Comparison of ENCODE assay signal across 9 mouse cellular contexts in the genomic region with DNA sequence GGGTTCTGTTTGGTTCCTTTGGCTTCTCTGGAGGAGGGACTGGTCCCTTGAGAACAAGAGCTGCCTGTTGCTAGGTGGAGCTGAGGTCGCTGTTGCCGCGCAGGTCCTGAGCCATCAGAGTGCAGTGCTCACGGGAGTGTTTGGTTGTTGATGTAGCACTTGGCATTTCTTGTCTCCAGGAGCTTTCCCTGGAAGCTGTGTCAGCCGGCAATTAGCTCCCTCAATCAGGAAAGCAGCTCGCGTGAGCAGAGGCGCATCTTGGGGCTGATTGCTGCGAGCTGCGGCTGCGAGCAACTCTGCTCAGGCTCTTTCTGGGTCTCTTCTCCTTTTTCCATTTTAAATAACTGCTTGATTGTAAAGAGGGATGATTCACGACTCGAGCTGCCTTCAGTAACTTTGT.
DNase-seq lines count a peak whose midpoint lies in the region; ATAC-seq lines count a peak whose summit lies in the region.
"Had no signal": no experiment of that assay in that cellular context is flagged by ENCODE, and none has a peak within 500 bp of the region (broad histone marks: within the 10 kb centered on the region; RNA-seq: fewer than 3 reads in every experiment).

No protein-coding gene starts in this region.

- no peak overlapping the region for H3K4me3 ChIP-seq in hindbrain, embryonic 14.5 days (replicated peaks; ENCODE audit: low read length)
- no peak overlapping the region for H3K4me3 ChIP-seq in neural tube, embryonic 15.5 days (replicated peaks)

- peak; percentile 31 to 38 for DNase-seq in left cerebral cortex, postnatal 14 days (ENCODE audit: low spot score in 2 of 2)
- no peak for DNase-seq in left cerebral cortex, adult 8-10 months (ENCODE audit: low spot score in 2 of 2)
- DNase-seq in embryo, embryonic 10.5 days (ENCODE audit: low spot score) = peak; percentile 11
- peak; percentile 38 for DNase-seq in hindbrain, embryonic 14.5 days (ENCODE audit: low spot score)
- DNase-seq in heart, postnatal 14 days = no peak
- DNase-seq in kidney, postnatal 25 days = no peak
- DNase-seq in lung, adult 18-20 months = no peak
- DNase-seq: spleen, adult 18-20 months had no signal

- peaks cover 7% of the 10 kb centered on the region; the same call in 1 of the 2 replicates for H3K4me1 ChIP-seq in hindbrain, embryonic 14.5 days (replicated peaks; ENCODE audit: control insufficient read depth, insufficient read depth, low read length)
- peaks cover 14% of the 10 kb centered on the region for H3K4me1 ChIP-seq in neural tube, embryonic 15.5 days

- WGBS in hindbrain, embryonic 14.5 days = 2% methylated on average over 13 of the region's 13 CpGs
- under 1% methylated on average over 13 of the region's 13 CpGs for WGBS in neural tube, embryonic 15.5 days

- no peaks in the 10 kb centered on the region for H3K36me3 ChIP-seq in hindbrain, embryonic 14.5 days (replicated peaks; ENCODE audit: control insufficient read depth, insufficient read depth)
- H3K36me3 ChIP-seq in neural tube, embryonic 15.5 days = no peaks in the 10 kb centered on the region

- H3K9me3 ChIP-seq in hindbrain, embryonic 14.5 days (ENCODE audit: control insufficient read depth, low read length) = no peaks in the 10 kb centered on the region
- no peaks in the 10 kb centered on the region for H3K9me3 ChIP-seq in neural tube, embryonic 15.5 days (replicated peaks)

- intact Hi-C loops in left cerebral cortex, postnatal 14 days (cut with DNase I) = no loop called here
- intact Hi-C loops in heart, postnatal 14 days (cut with DNase I) = no loop called here

- peak overlapping the region; percentile 31 for H3K4me2 ChIP-seq in hindbrain, embryonic 14.5 days (replicated peaks)
- peak overlapping the region; percentile 35 for H3K4me2 ChIP-seq in neural tube, embryonic 15.5 days

- ATAC-seq in hindbrain, embryonic 14.5 days (ENCODE audit: low FRiP score) = 0 out of 2 replicates have a peak, but pooled peaks have one; percentile 31
- ATAC-seq in neural tube, embryonic 15.5 days (ENCODE audit: low FRiP score) = no peak

- H3K27ac ChIP-seq in hindbrain, embryonic 14.5 days = 0 out of 2 replicates have a peak overlapping the region, but pooled peaks have one; percentile 16
- H3K27ac ChIP-seq in neural tube, embryonic 15.5 days (replicated peaks) = peak overlapping the region; percentile 54

- H3K9ac ChIP-seq in hindbrain, embryonic 14.5 days = peak overlapping the region; percentile 12; the same call in 1 of the 2 replicates
- H3K9ac ChIP-seq in neural tube, embryonic 15.5 days (replicated peaks) = no peak overlapping the region

- peaks cover 13% of the 10 kb centered on the region for H3K27me3 ChIP-seq in hindbrain, embryonic 14.5 days (ENCODE audit: control insufficient read depth, insufficient read depth, low read length)
- H3K27me3 ChIP-seq in neural tube, embryonic 15.5 days (replicated peaks) = peaks cover 14% of the 10 kb centered on the region

Comparison
In these comparisons a context has a peak if more than half of its experiments do, and no peak if none do; other contexts are left out.
1. DNase-seq: peak in left cerebral cortex, postnatal 14 days (2 of 2), embryo, embryonic 10.5 days (single experiment) and hindbrain, embryonic 14.5 days (single experiment); none in left cerebral cortex, adult 8-10 months (0 of 2), heart, postnatal 14 days (0 of 2), kidney, postnatal 25 days (0 of 2) and lung, adult 18-20 months (0 of 2).